Mouse (Mus musculus) heart, embryonic 14.5 days (tissue): ENCODE data around the gene Sf3a1. TPM values are rescaled to one million over a fixed set of nuclear protein-coding genes. Genes with fewer than 3 reads are reported as not detected.

Experiments
- ATAC-seq: fragments of 200-750 bp; cut with Nextera tagmentation; 2 replicates; pipeline ENCODE4 v1.8.0; 2017; ENCODE audit warnings: low read depth, moderate TSS enrichment; ENCODE audit not compliant: insufficient number of reproducible peaks, insufficient read depth, low FRiP score
- H3K27ac ChIP-seq, 2 experiments: fragments of 200-500 bp in 1 of 2; fragments of 300-500 bp in 1 of 2; sonication (generic) in 1 of 2; replicated peaks in 1 of 2; 2 replicates each; pipeline ENCODE4 v1.5.1; 2012 to 2014; ENCODE audit warnings: low read depth in 2 of 2, low read length in 2 of 2, control low read depth in 1 of 2, mild to moderate bottlenecking in 1 of 2, mixed read lengths in 1 of 2; ENCODE audit not compliant: control insufficient read depth in 1 of 2, insufficient read depth in 1 of 2
- H3K27me3 ChIP-seq: fragments of 300-500 bp; sonication (generic); 2 replicates; pipeline ENCODE4 v1.6.1; 2014; ENCODE audit warnings: mild to moderate bottlenecking, low read length, control low read depth; ENCODE audit not compliant: control insufficient read depth, insufficient read depth
- H3K36me3 ChIP-seq: fragments of 300-500 bp; sonication (generic); 2 replicates; pipeline ENCODE4 v1.6.1; 2014; ENCODE audit warnings: mild to moderate bottlenecking, control low read depth, low read length, mixed read lengths; ENCODE audit not compliant: control insufficient read depth, insufficient read depth
- H3K4me1 ChIP-seq, 2 experiments: fragments of 200-500 bp in 1 of 2; fragments of 300-500 bp in 1 of 2; sonication (generic) in 1 of 2; 2 replicates each; pipeline ENCODE4 v1.6.1; 2012 to 2014; ENCODE audit warnings: low read length in 2 of 2, control low read depth in 1 of 2, mixed read lengths in 1 of 2; ENCODE audit not compliant: control insufficient read depth in 2 of 2, insufficient read depth in 2 of 2
- H3K4me2 ChIP-seq: fragments of 300-500 bp; sonication (generic); 2 replicates; pipeline ENCODE4 v1.6.1; 2014; ENCODE audit warnings: mild to moderate bottlenecking, low read length
- H3K4me3 ChIP-seq, 2 experiments: fragments of 200-500 bp in 1 of 2; fragments of 300-500 bp in 1 of 2; sonication (generic) in 1 of 2; 2 replicates each; pipeline ENCODE4 v1.5.1; 2012 to 2014; ENCODE audit warnings: low read length in 2 of 2, mild to moderate bottlenecking in 2 of 2, control low read depth in 1 of 2, low read depth in 1 of 2, moderate library complexity in 1 of 2; ENCODE audit not compliant: control insufficient read depth in 1 of 2, insufficient read depth in 1 of 2
- H3K9ac ChIP-seq: fragments of 300-500 bp; sonication (generic); 2 replicates; pipeline ENCODE4 v1.6.1; 2014; ENCODE audit warnings: mild to moderate bottlenecking, low read length
- H3K9me3 ChIP-seq: fragments of 300-500 bp; sonication (generic); 2 replicates; pipeline ENCODE4 v1.6.1; 2016; ENCODE audit warnings: low read length, control low read depth; ENCODE audit not compliant: control insufficient read depth
- WGBS: fragments of 180-500 bp; shearing (Covaris S2); extraction: QIAGEN DNeasy Blood & Tissue Kit; methylation state at CpG from one replicate; pipeline ENCODE4 v1.1.7; 2014; 5-methylcytosine and 5-hydroxymethylcytosine counted together
- polyA plus RNA-seq: library from polyadenylated mRNA; unstranded; fragments of >200 nt; fragmentation: Nextera tagmentation; extraction: Ambion mirVana; gene quantifications from 2 replicates; pipeline ENCODE4 v1.2.1, GENCODE M21; 2014

Sf3a1 gene
- polyA plus RNA-seq, 1 experiment from 2014 or later = 31.6 TPM

DNA sequence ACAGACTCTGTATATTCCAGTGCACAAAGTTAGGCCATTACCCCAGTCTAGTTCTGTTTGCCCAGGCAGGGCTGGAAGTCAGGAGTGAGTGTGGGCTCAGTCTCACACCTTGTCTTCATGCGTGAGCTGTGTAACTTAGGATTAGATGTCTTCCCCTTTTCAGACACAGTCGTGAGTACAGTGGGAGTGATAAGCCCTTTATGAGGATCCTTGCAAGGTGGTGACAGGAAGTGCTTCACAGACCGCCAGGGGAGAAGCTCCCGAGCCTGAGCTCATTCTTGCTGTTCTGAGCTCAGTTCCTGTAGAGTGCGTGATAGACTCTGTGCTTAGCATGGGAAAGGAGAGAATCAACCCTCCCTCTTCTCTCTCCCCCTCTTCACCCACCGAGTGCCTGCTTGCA lies 46.4 kb downstream of the Sf3a1 start:
- peaks cover 5 to 19% of the 10 kb centered on the region in 2 experiments for H3K4me1 ChIP-seq
- WGBS = 30% methylated on average over 6 of the region's 6 CpGs
- no peak overlapping the region for H3K27ac ChIP-seq
- no peak overlapping the region for H3K9ac ChIP-seq
- H3K4me3 ChIP-seq = no peak overlapping the region
- no peaks in the 10 kb centered on the region for H3K9me3 ChIP-seq
- no peak for ATAC-seq
- peaks cover 37% of the 10 kb centered on the region for H3K36me3 ChIP-seq
- no peaks in the 10 kb centered on the region for H3K27me3 ChIP-seq
- H3K4me2 ChIP-seq = no peak overlapping the region

DNA sequence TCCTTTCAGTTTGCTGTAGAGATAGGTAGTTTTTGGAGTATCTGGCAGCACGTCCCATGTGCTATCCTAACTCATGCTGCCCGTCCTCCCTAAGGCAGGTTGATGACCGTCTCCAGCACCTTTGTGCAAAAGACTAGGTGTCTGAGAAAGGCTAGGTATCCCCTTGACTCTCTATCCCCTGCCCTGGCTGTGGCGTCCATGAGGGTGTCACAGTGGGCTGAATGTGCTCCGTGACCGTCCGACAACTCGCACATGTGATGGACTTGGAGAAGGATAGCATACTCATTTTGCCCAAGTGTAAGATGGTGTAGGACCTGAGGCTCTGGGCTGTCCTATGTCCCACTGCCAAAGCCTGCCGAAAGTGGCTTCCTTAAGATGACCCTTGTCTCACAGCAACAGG lies 47.5 kb downstream of the Sf3a1 start:
- Histone ChIP-seq H3K27ac (no peak overlapping the region), H3K27me3 (no peaks in the 10 kb centered on the region), H3K9ac (no peak overlapping the region), H3K4me1 (peaks cover 5 to 19% of the 10 kb centered on the region in 2 experiments), H3K4me2 (no peak overlapping the region), H3K36me3 (peaks cover 46% of the 10 kb centered on the region), H3K4me3 (no peak overlapping the region), H3K9me3 (no peaks in the 10 kb centered on the region)
- WGBS = 88% methylated on average over 9 of the region's 9 CpGs
- no peak for ATAC-seq

- Histone ChIP-seq H3K9ac (no peak overlapping the region), H3K9me3 (no peaks in the 10 kb centered on the region), H3K4me3 (no peak overlapping the region), H3K27ac (no peak overlapping the region), H3K4me2 (no peak overlapping the region), H3K27me3 (no peaks in the 10 kb centered on the region), H3K36me3 (peaks cover 65% of the 10 kb centered on the region), H3K4me1 (peaks cover 2 to 11% of the 10 kb centered on the region in 2 experiments; a peak in 3 of 4 replicates)
- no peak for ATAC-seq
- 76% methylated on average over 5 of the region's 5 CpGs for WGBS
These were observed 49.4 kb downstream of the Sf3a1 start for GRCm38 (mm10) chr11:4209556-4209955.

DNA sequence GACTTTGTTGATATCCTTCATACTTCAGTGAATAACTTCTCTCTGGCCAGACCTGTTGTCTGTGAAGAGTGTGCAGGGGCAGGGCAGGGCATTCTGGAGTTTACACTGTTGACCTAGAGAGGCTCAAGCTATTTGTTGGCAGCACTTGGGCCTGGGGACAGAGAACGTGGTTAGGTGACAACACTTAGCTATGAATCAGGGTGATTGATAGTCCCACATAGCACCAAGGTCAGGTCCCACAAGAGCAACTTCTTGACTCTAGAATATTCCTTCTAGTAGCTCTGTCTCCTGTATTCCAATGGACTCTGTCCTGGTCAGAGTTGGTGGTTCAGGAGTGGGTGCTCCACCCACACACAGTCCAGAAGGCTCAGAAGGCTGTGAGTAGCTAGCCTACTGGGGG lies 50.6 kb downstream of the Sf3a1 start:
- Histone ChIP-seq H3K9me3 (no peaks in the 10 kb centered on the region), H3K27ac (no peak overlapping the region), H3K4me1 (peaks cover 1 to 6% of the 10 kb centered on the region in 2 experiments), H3K9ac (no peak overlapping the region), H3K36me3 (peaks cover 72% of the 10 kb centered on the region), H3K27me3 (no peaks in the 10 kb centered on the region), H3K4me2 (no peak overlapping the region), H3K4me3 (no peak overlapping the region)
- no peak for ATAC-seq
- 63% methylated on average over 1 of the region's 1 CpGs for WGBS

GRCm38 (mm10) chr11:4213107-4213506 lies 53.0 kb downstream of the Sf3a1 start:
- no peak overlapping the region for H3K9ac ChIP-seq
- peaks cover 60% of the 10 kb centered on the region for H3K36me3 ChIP-seq
- H3K27me3 ChIP-seq = no peaks in the 10 kb centered on the region
- no peak for ATAC-seq
- no peak overlapping the region for H3K27ac ChIP-seq
- H3K4me2 ChIP-seq = no peak overlapping the region
- 70% methylated on average over 10 of the region's 10 CpGs for WGBS
- no peak overlapping the region for H3K4me3 ChIP-seq
- H3K4me1 ChIP-seq = peaks cover 15 to 18% of the 10 kb centered on the region in 2 experiments
- no peaks in the 10 kb centered on the region for H3K9me3 ChIP-seq

DNA sequence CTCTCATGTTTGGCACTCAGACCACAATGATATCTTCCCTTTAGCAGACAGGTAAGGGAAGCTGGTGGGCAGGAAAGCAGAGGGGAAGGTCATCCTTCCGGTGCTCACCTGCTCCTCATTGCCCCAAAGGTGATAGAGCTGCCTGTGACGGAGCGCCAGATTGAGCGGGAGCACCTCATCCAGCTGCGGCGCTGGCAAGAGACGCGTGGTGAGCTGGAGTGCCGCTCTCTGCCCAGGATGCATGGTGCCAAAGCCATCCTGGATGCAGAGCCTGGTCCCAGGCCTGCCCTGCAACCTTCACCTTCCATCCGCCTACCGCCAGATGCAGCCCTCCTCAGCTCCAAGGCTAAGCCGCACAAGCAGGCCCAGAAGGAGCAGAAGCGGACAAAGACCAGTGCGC lies 54.4 kb downstream of the Sf3a1 start:
- 88% methylated on average over 14 of the region's 14 CpGs for WGBS
- peaks cover 55% of the 10 kb centered on the region for H3K36me3 ChIP-seq
- no peak overlapping the region for H3K27ac ChIP-seq
- peaks cover 21 to 29% of the 10 kb centered on the region in 2 experiments for H3K4me1 ChIP-seq
- H3K4me2 ChIP-seq = no peak overlapping the region
- no peak overlapping the region for H3K9ac ChIP-seq
- H3K27me3 ChIP-seq = no peaks in the 10 kb centered on the region
- H3K4me3 ChIP-seq = no peak overlapping the region
- ATAC-seq = no peak
- no peaks in the 10 kb centered on the region for H3K9me3 ChIP-seq

- Histone ChIP-seq H3K9me3 (no peaks in the 10 kb centered on the region), H3K4me2 (no peak overlapping the region), H3K4me1 (peaks cover 21 to 29% of the 10 kb centered on the region in 2 experiments), H3K4me3 (no peak overlapping the region), H3K27ac (no peak overlapping the region), H3K36me3 (peaks cover 51% of the 10 kb centered on the region), H3K27me3 (no peaks in the 10 kb centered on the region; the same call in 1 of the 2 replicates), H3K9ac (no peak overlapping the region)
- WGBS = 78% methylated on average over 10 of the region's 10 CpGs
- ATAC-seq = no peak
These were observed 54.9 kb downstream of the Sf3a1 start for GRCm38 (mm10) chr11:4215061-4215460.
